Mouse (Mus musculus): ENCODE measurements at regions not wholly inside any gene's neighbourhood (a gene's known extent, or its start where the extent isn't known, plus 50 kb on each side); places are given as distances from the start of the nearest gene placed in this dataset.

DNA sequence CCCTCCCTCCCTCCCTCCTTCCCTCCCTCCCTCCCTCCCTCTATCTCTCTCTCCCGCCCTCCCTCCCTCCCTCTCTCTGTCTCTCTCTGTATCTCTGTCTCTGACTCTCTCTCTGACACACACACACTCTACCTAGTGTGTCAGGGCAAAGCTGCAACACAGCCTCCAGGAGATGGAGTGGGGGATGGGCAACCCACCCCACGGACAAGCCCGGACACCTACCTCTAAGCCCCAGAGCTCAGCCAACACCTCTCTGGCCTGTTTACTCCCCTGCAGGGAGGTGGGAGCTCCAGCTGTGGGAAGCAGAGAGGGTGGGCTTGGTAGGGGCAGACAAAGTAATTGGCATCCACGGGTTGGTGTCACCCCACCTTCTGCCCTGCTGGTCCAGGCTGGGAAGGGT, 109.7 kb upstream of the Lhx1 start:
- DNase-seq (ENCODE audit: low read depth, low spot score): peak; percentile 26
- Histone ChIP-seq H3K9ac (ENCODE audit: insufficient read depth, low read depth, low read length, poor library complexity, severe bottlenecking) (no peak overlapping the region), H3K4me3 (ENCODE audit: insufficient read depth in 1 of 2, low read depth in 1 of 2, low read length in 2 of 2, poor library complexity in 1 of 2, severe bottlenecking in 1 of 2) (no peak overlapping the region), H3K9me3 (ENCODE audit: control insufficient read depth, insufficient read depth, low read depth, low read length) (no peaks in the 10 kb centered on the region), H3K4me1 (ENCODE audit: control insufficient read depth in 2 of 2, insufficient read depth in 2 of 2, low read length in 2 of 2, poor library complexity in 1 of 2) (peaks cover 11 to 16% of the 10 kb centered on the region in 2 experiments; a peak in 3 of 4 replicates), H3K27ac (ENCODE audit: insufficient read depth, low read depth, low read length, poor library complexity, severe bottlenecking) (peak overlapping the region; percentile 10; the same call in 1 of the 2 replicates), H3K36me3 (ENCODE audit: control insufficient read depth, insufficient read depth, low read length, poor library complexity, severe bottlenecking) (no peaks in the 10 kb centered on the region)
- in situ Hi-C loops (cut with MboI; ENCODE audit: low sequenced_read_pairs in 2 of 2, unreplicated experiment in 2 of 2): loop anchor here in 1 of 2 experiments (10.0 kb wide), 1 partner anchor 110 kb away; the partner anchor contains the start of gene Lhx1
- TF ChIP-seq CHD2 (IDR thresholded peaks at IDR 0.05; ENCODE audit: low read depth, low read length) (no peak), ZC3H11A (IDR thresholded peaks at IDR 0.05; ENCODE audit: borderline replicate concordance, low read depth, low read length) (no peak), MAFK (IDR thresholded peaks at IDR 0.05; ENCODE audit: insufficient read depth, low read depth, low read length) (no peak), ZNF384 (IDR thresholded peaks at IDR 0.05; ENCODE audit: low read depth, low read length) (no peak), HCFC1 (IDR thresholded peaks at IDR 0.05; ENCODE audit: borderline replicate concordance, insufficient read depth, low read length) (no peak)

- Histone ChIP-seq H3K36me3 (ENCODE audit: control insufficient read depth, insufficient read depth, low read length, poor library complexity, severe bottlenecking) (no peaks in the 10 kb centered on the region), H3K9ac (ENCODE audit: insufficient read depth, low read depth, low read length, poor library complexity, severe bottlenecking) (no peak overlapping the region), H3K4me3 (ENCODE audit: insufficient read depth in 1 of 2, low read depth in 1 of 2, low read length in 2 of 2, poor library complexity in 1 of 2, severe bottlenecking in 1 of 2) (no peak overlapping the region), H3K27ac (ENCODE audit: insufficient read depth, low read depth, low read length, poor library complexity, severe bottlenecking) (no peak overlapping the region), H3K9me3 (ENCODE audit: control insufficient read depth, insufficient read depth, low read depth, low read length) (no peaks in the 10 kb centered on the region), H3K4me1 (ENCODE audit: control insufficient read depth in 2 of 2, insufficient read depth in 2 of 2, low read length in 2 of 2, poor library complexity in 1 of 2) (peaks cover 11 to 16% of the 10 kb centered on the region in 2 experiments; a peak in 3 of 4 replicates)
- TF ChIP-seq MAFK (IDR thresholded peaks at IDR 0.05; ENCODE audit: insufficient read depth, low read depth, low read length): no peak
- no peak for TF ChIP-seq HCFC1 (IDR thresholded peaks at IDR 0.05; ENCODE audit: borderline replicate concordance, insufficient read depth, low read length)
- no peak for TF ChIP-seq ZNF384 (IDR thresholded peaks at IDR 0.05; ENCODE audit: low read depth, low read length)
- in situ Hi-C loops (cut with MboI; ENCODE audit: low sequenced_read_pairs in 2 of 2, unreplicated experiment in 2 of 2): loop anchor here in 1 of 2 experiments (10.0 kb wide), 1 partner anchor 108 kb away; the partner anchor contains the start of gene Lhx1
- no peak for DNase-seq (ENCODE audit: low read depth, low spot score)
Observed at GRCm38 (mm10) chr11:84633300-84633699, 108.0 kb upstream of the Lhx1 start.

DNA sequence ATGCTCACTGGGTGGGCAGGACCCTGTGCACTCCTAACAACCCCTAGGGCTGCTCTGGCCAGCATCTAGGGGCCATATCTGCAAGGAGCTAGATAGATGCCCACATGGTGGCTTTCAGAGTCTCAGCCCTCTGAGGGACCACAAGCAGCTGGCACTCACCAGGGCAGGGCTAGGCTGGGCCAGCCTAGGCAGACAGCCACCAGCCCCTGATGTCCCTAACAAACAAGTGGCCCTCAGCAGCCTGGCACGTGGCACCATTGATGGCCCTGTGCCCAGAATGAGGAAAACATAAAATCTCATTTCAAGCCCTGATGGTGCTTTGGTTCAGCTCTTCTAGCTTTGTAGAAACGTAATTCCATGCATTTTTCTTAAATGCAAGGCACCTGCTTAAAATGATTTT, 102.8 kb upstream of the Lhx1 start:
- Histone ChIP-seq H3K9ac (ENCODE audit: insufficient read depth, low read depth, low read length, poor library complexity, severe bottlenecking) (no peak overlapping the region), H3K4me3 (ENCODE audit: insufficient read depth in 1 of 2, low read depth in 1 of 2, low read length in 2 of 2, poor library complexity in 1 of 2, severe bottlenecking in 1 of 2) (no peak overlapping the region), H3K4me1 (ENCODE audit: control insufficient read depth in 2 of 2, insufficient read depth in 2 of 2, low read length in 2 of 2, poor library complexity in 1 of 2) (peaks cover 2 to 3% of the 10 kb centered on the region in 2 experiments; a peak in 1 of 4 replicates), H3K27ac (ENCODE audit: insufficient read depth, low read depth, low read length, poor library complexity, severe bottlenecking) (no peak overlapping the region), H3K36me3 (ENCODE audit: control insufficient read depth, insufficient read depth, low read length, poor library complexity, severe bottlenecking) (no peaks in the 10 kb centered on the region), H3K9me3 (ENCODE audit: control insufficient read depth, insufficient read depth, low read depth, low read length) (no peaks in the 10 kb centered on the region)
- no peak for TF ChIP-seq MAFK (IDR thresholded peaks at IDR 0.05; ENCODE audit: insufficient read depth, low read depth, low read length)
- DNase-seq (ENCODE audit: low read depth, low spot score): no peak
- in situ Hi-C loops (cut with MboI; ENCODE audit: low sequenced_read_pairs in 2 of 2, unreplicated experiment in 2 of 2): no loop called here

GRCm38 (mm10) chr11:84627685-84628084, 102.3 kb upstream of the Lhx1 start:
- Histone ChIP-seq H3K27ac (ENCODE audit: insufficient read depth, low read depth, low read length, poor library complexity, severe bottlenecking) (no peak overlapping the region), H3K9me3 (ENCODE audit: control insufficient read depth, insufficient read depth, low read depth, low read length) (no peaks in the 10 kb centered on the region), H3K4me1 (ENCODE audit: control insufficient read depth in 2 of 2, insufficient read depth in 2 of 2, low read length in 2 of 2, poor library complexity in 1 of 2) (0 out of 4 replicates have a peak, but pooled peaks cover 0 to under 1% of the 10 kb centered on the region in 2 experiments), H3K36me3 (ENCODE audit: control insufficient read depth, insufficient read depth, low read length, poor library complexity, severe bottlenecking) (no peaks in the 10 kb centered on the region), H3K4me3 (ENCODE audit: insufficient read depth in 1 of 2, low read depth in 1 of 2, low read length in 2 of 2, poor library complexity in 1 of 2, severe bottlenecking in 1 of 2) (no peak overlapping the region), H3K9ac (ENCODE audit: insufficient read depth, low read depth, low read length, poor library complexity, severe bottlenecking) (no peak overlapping the region)
- TF ChIP-seq CHD2 (IDR thresholded peaks at IDR 0.05; ENCODE audit: low read depth, low read length): no peak
- in situ Hi-C loops (cut with MboI; ENCODE audit: low sequenced_read_pairs in 2 of 2, unreplicated experiment in 2 of 2): no loop called here
- no peak for DNase-seq (ENCODE audit: low read depth, low spot score)

DNA sequence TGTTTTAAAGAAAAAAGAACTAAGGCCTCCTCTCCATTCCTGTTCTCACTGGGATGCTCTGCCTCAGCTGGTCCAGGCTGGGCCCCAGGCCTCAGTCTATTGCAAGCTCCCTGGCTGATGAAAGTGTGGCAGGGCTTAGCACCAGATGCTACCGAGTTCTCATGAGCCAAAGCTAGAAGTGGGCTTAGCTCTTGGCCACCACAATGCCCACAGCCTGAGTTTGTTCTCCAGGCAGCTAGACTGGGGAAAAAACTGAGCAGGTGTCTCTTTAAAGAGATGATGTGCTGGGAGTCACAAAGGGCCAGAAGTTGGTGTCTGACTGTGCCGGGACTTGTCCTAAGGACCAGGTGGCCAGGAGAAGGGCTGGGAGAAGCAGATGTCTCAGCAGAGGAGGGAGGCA, 101.9 kb upstream of the Lhx1 start:
- TF ChIP-seq HCFC1 (IDR thresholded peaks at IDR 0.05; ENCODE audit: borderline replicate concordance, insufficient read depth, low read length) (no peak), CHD2 (IDR thresholded peaks at IDR 0.05; ENCODE audit: low read depth, low read length) (no peak), MAFK (IDR thresholded peaks at IDR 0.05; ENCODE audit: insufficient read depth, low read depth, low read length) (no peak), ZC3H11A (IDR thresholded peaks at IDR 0.05; ENCODE audit: borderline replicate concordance, low read depth, low read length) (no peak), ZNF384 (IDR thresholded peaks at IDR 0.05; ENCODE audit: low read depth, low read length) (no peak)
- no peak for DNase-seq (ENCODE audit: low read depth, low spot score)
- in situ Hi-C loops (cut with MboI; ENCODE audit: low sequenced_read_pairs in 2 of 2, unreplicated experiment in 2 of 2): no loop called here
- Histone ChIP-seq H3K9ac (ENCODE audit: insufficient read depth, low read depth, low read length, poor library complexity, severe bottlenecking) (no peak overlapping the region), H3K36me3 (ENCODE audit: control insufficient read depth, insufficient read depth, low read length, poor library complexity, severe bottlenecking) (no peaks in the 10 kb centered on the region), H3K4me3 (ENCODE audit: insufficient read depth in 1 of 2, low read depth in 1 of 2, low read length in 2 of 2, poor library complexity in 1 of 2, severe bottlenecking in 1 of 2) (no peak overlapping the region), H3K4me1 (ENCODE audit: control insufficient read depth in 2 of 2, insufficient read depth in 2 of 2, low read length in 2 of 2, poor library complexity in 1 of 2) (no peaks in the 10 kb centered on the region), H3K9me3 (ENCODE audit: control insufficient read depth, insufficient read depth, low read depth, low read length) (no peaks in the 10 kb centered on the region), H3K27ac (ENCODE audit: insufficient read depth, low read depth, low read length, poor library complexity, severe bottlenecking) (no peak overlapping the region)
